Comparison of ENCODE assay signal across 12 mouse cellular contexts in the genomic region with DNA sequence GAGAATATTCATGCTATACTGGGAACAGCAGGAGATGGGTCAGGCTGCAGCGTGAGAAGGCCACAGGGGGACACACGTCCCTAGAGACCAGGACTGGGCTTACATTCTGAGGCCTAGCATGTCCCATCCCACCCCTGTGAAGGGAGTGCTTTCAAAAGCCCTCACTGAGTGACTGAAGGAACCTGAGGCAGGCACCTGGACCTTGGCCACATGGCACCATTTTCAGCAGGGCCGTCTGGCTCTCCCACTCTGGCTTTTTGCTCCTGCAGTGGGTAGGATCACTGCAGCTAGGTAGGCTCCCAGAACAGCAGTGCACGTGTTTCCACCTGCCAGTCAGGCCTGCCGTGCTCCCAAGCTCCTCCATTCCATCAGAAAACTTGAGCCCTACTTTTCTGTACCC. TPM values are rescaled to one million over a fixed set of nuclear protein-coding genes. Genes with fewer than 3 reads are reported as not detected.
A peak's percentile ranks its signal among the peaks of the same experiment; 100 is the strongest.
DNase-seq lines count a peak whose midpoint lies in the region; ATAC-seq and TF ChIP-seq lines count a peak whose summit lies in the region.
"Had no signal": no experiment of that assay in that cellular context is flagged by ENCODE, and none has a peak within 500 bp of the region (broad histone marks: within the 10 kb centered on the region; RNA-seq: fewer than 3 reads in every experiment).

No protein-coding gene starts in this region.

- H3K27ac ChIP-seq in kidney, adult 2 months (ENCODE audit: insufficient read depth, low read depth, low read length): 0 out of 2 replicates have a peak overlapping the region, but pooled peaks have one; percentile 34
- H3K27ac ChIP-seq in neural tube, embryonic 13.5 days (replicated peaks): peak overlapping the region; percentile 68
- H3K27ac ChIP-seq in hindbrain, postnatal 0 days: peak overlapping the region; percentile 42; the same call in 1 of the 2 replicates
- H3K27ac ChIP-seq in stomach, embryonic 16.5 days (ENCODE audit: low read length): peak overlapping the region; percentile 89

- no peak overlapping the region for H3K9ac ChIP-seq in neural tube, embryonic 13.5 days
- H3K9ac ChIP-seq in hindbrain, postnatal 0 days (replicated peaks; ENCODE audit: low read length): no peak overlapping the region
- H3K9ac ChIP-seq in stomach, embryonic 16.5 days (ENCODE audit: low read length): peak overlapping the region; percentile 30
- H3K9ac ChIP-seq: liver, embryonic 14.5 days; neural tube, embryonic 12.5 days had no signal

- H3K27me3 ChIP-seq in kidney, adult 2 months (replicated peaks; ENCODE audit: control insufficient read depth, insufficient read depth, low read length): no peaks in the 10 kb centered on the region
- H3K27me3 ChIP-seq in neural tube, embryonic 13.5 days: no peaks in the 10 kb centered on the region
- no peaks in the 10 kb centered on the region for H3K27me3 ChIP-seq in hindbrain, postnatal 0 days (ENCODE audit: insufficient read depth, low read length)
- H3K27me3 ChIP-seq in stomach, embryonic 16.5 days (ENCODE audit: control insufficient read depth, insufficient read depth, low read length): no peaks in the 10 kb centered on the region
- H3K27me3 ChIP-seq: neural tube, embryonic 12.5 days had no signal

- WGBS in kidney, adult 2 months: 77% methylated on average over 5 of the region's 5 CpGs
- 74% methylated on average over 5 of the region's 5 CpGs for WGBS in neural tube, embryonic 13.5 days
- 47% methylated on average over 5 of the region's 5 CpGs for WGBS in hindbrain, postnatal 0 days
- 70% methylated on average over 5 of the region's 5 CpGs for WGBS in stomach, embryonic 16.5 days

- no peak overlapping the region for H3K4me2 ChIP-seq in neural tube, embryonic 13.5 days
- no peak overlapping the region for H3K4me2 ChIP-seq in hindbrain, postnatal 0 days (ENCODE audit: low read depth, low read length)
- H3K4me2 ChIP-seq in stomach, embryonic 16.5 days (ENCODE audit: low read depth, low read length): no peak overlapping the region
- H3K4me2 ChIP-seq: neural tube, embryonic 12.5 days had no signal

- H3K9me3 ChIP-seq in neural tube, embryonic 13.5 days: no peaks in the 10 kb centered on the region
- no peaks in the 10 kb centered on the region for H3K9me3 ChIP-seq in hindbrain, postnatal 0 days (ENCODE audit: low read length)
- no peaks in the 10 kb centered on the region for H3K9me3 ChIP-seq in stomach, embryonic 16.5 days (replicated peaks; ENCODE audit: control insufficient read depth, low read length)
- H3K9me3 ChIP-seq: neural tube, embryonic 12.5 days had no signal

- H3K4me1 ChIP-seq in kidney, adult 2 months (ENCODE audit: control insufficient read depth, insufficient read depth, low read length): peaks cover 3% of the 10 kb centered on the region; the same call in 1 of the 2 replicates
- H3K4me1 ChIP-seq in neural tube, embryonic 13.5 days (replicated peaks): peaks cover 43% of the 10 kb centered on the region
- peaks cover 12% of the 10 kb centered on the region for H3K4me1 ChIP-seq in hindbrain, postnatal 0 days (ENCODE audit: insufficient read depth, low read length)
- H3K4me1 ChIP-seq in stomach, embryonic 16.5 days (ENCODE audit: control insufficient read depth, insufficient read depth, low read length): peaks cover 43% of the 10 kb centered on the region

- ATAC-seq in neural tube, embryonic 13.5 days (ENCODE audit: low read depth): no peak
- ATAC-seq in hindbrain, postnatal 0 days: no peak
- ATAC-seq in stomach, embryonic 16.5 days (ENCODE audit: insufficient read depth, low FRiP score): no peak
- no peak for ATAC-seq in activated CD4-positive, CD25-positive, alpha-beta regulatory T cell, adult 4 months

- H3K4me3 ChIP-seq in kidney, adult 2 months (ENCODE audit: insufficient read depth, low read depth, low read length): no peak overlapping the region
- no peak overlapping the region for H3K4me3 ChIP-seq in neural tube, embryonic 13.5 days
- no peak overlapping the region for H3K4me3 ChIP-seq in hindbrain, postnatal 0 days (ENCODE audit: low read length)
- no peak overlapping the region for H3K4me3 ChIP-seq in stomach, embryonic 16.5 days (replicated peaks; ENCODE audit: low read length)
- H3K4me3 ChIP-seq: neural tube, embryonic 12.5 days had no signal

- no peak for TF ChIP-seq POLR2A in kidney, adult 2 months (IDR thresholded peaks at IDR 0.05; ENCODE audit: low read depth, low read length)

- DNase-seq in kidney, adult 2 months: no peak
- DNase-seq in kidney, postnatal 36 days: no peak
- DNase-seq in neural tube, embryonic 10.5 days (ENCODE audit: extremely low spot score, low spot score): no peak
- no peak for DNase-seq in hindbrain, postnatal 0 days (ENCODE audit: low spot score)
- DNase-seq in yolk sac, embryonic 10.5 days (ENCODE audit: low spot score): no peak
- DNase-seq: cerebellum, adult 9-10 months had no signal

- H3K36me3 ChIP-seq in kidney, adult 2 months (ENCODE audit: control insufficient read depth, insufficient read depth, low read length): no peaks in the 10 kb centered on the region
- peaks cover 28% of the 10 kb centered on the region; the same call in 1 of the 2 replicates for H3K36me3 ChIP-seq in neural tube, embryonic 13.5 days
- H3K36me3 ChIP-seq in hindbrain, postnatal 0 days (ENCODE audit: insufficient read depth, low read length): no peaks in the 10 kb centered on the region
- H3K36me3 ChIP-seq in stomach, embryonic 16.5 days (ENCODE audit: control insufficient read depth, insufficient read depth, low read length): no peaks in the 10 kb centered on the region

- no peak for TF ChIP-seq CTCF in kidney, adult 2 months (conservative IDR thresholded peaks at IDR 0.05; ENCODE audit: insufficient read depth, insufficient read length, low read depth, low read length)
- TF ChIP-seq CTCF in hindbrain, postnatal 0 days (IDR thresholded peaks at IDR 0.05; ENCODE audit: low read depth): no peak

RNA-seq across cellular contexts. Expression of a gene that starts 21.2 kb away (rescaled TPM):
- 102 TPM in 2 replicates for polyA plus RNA-seq in kidney, adult 2 months (2012; rRNA removed)
- polyA plus RNA-seq in neural tube, embryonic 13.5 days (2015; fragmentation: Nextera tagmentation; extraction: Ambion mirVana): 9.1 and 10.8 TPM in 2 replicates
- 58.5 and 66.0 TPM in 2 replicates for total RNA-seq in hindbrain, postnatal 0 days (2014; rRNA removed)
- 7.0 and 7.2 TPM in 2 replicates for polyA plus RNA-seq in hindbrain, postnatal 0 days (2015; fragmentation: Nextera tagmentation; extraction: Ambion mirVana)
- polyA plus RNA-seq in stomach, embryonic 16.5 days (2015; fragmentation: Nextera tagmentation; extraction: Ambion mirVana): 5.7 and 7.3 TPM in 2 replicates
- not detected for polyA plus RNA-seq in activated CD4-positive, CD25-positive, alpha-beta regulatory T cell, adult 4 months (2017; shearing (Covaris generic))

RNA-seq across cellular contexts. Expression of a gene that starts 27.4 kb away (rescaled TPM):
- 27.0 and 28.6 TPM in 2 replicates for polyA plus RNA-seq in kidney, adult 2 months (2012; rRNA removed)
- 69.6 and 80.7 TPM in 2 replicates for polyA plus RNA-seq in neural tube, embryonic 13.5 days (2015; fragmentation: Nextera tagmentation; extraction: Ambion mirVana)
- total RNA-seq in hindbrain, postnatal 0 days (2014; rRNA removed): 28.0 and 36.1 TPM in 2 replicates
- 61.5 and 68.7 TPM in 2 replicates for polyA plus RNA-seq in hindbrain, postnatal 0 days (2015; fragmentation: Nextera tagmentation; extraction: Ambion mirVana)
- polyA plus RNA-seq in stomach, embryonic 16.5 days (2015; fragmentation: Nextera tagmentation; extraction: Ambion mirVana): 117 and 133 TPM in 2 replicates
- 10 to 100 TPM; 55.5 to 77.9 TPM for polyA plus RNA-seq in activated CD4-positive, CD25-positive, alpha-beta regulatory T cell, adult 4 months (2017; shearing (Covaris generic))

RNA-seq across cellular contexts. Expression of a gene that starts 33.2 kb away (rescaled TPM):
- polyA plus RNA-seq in kidney, adult 2 months (2012; rRNA removed): 24.3 and 29.3 TPM in 2 replicates
- not detected in 2 replicates for polyA plus RNA-seq in neural tube, embryonic 13.5 days (2015; fragmentation: Nextera tagmentation; extraction: Ambion mirVana)
- not detected in 2 replicates for total RNA-seq in hindbrain, postnatal 0 days (2014; rRNA removed)
- not detected in 2 replicates for polyA plus RNA-seq in hindbrain, postnatal 0 days (2015; fragmentation: Nextera tagmentation; extraction: Ambion mirVana)
- polyA plus RNA-seq in stomach, embryonic 16.5 days (2015; fragmentation: Nextera tagmentation; extraction: Ambion mirVana): 8.1 and 8.9 TPM in 2 replicates
- not detected for polyA plus RNA-seq in activated CD4-positive, CD25-positive, alpha-beta regulatory T cell, adult 4 months (2017; shearing (Covaris generic))
- polyA plus RNA-seq: forebrain, embryonic 16.5 days; neural tube, embryonic 12.5 days had no signal

RNA-seq across cellular contexts. Expression of a gene that starts 57.0 kb away (rescaled TPM):
- 20.3 and 22.1 TPM in 2 replicates for polyA plus RNA-seq in kidney, adult 2 months (2012; rRNA removed)
- 8.9 and 10.5 TPM in 2 replicates for polyA plus RNA-seq in neural tube, embryonic 13.5 days (2015; fragmentation: Nextera tagmentation; extraction: Ambion mirVana)
- 13.0 and 19.1 TPM in 2 replicates for total RNA-seq in hindbrain, postnatal 0 days (2014; rRNA removed)
- 8.7 and 9.7 TPM in 2 replicates for polyA plus RNA-seq in hindbrain, postnatal 0 days (2015; fragmentation: Nextera tagmentation; extraction: Ambion mirVana)
- polyA plus RNA-seq in stomach, embryonic 16.5 days (2015; fragmentation: Nextera tagmentation; extraction: Ambion mirVana): 44.0 and 46.2 TPM in 2 replicates
- not detected for polyA plus RNA-seq in activated CD4-positive, CD25-positive, alpha-beta regulatory T cell, adult 4 months (2017; shearing (Covaris generic))

Comparison
In these comparisons a context has a peak if more than half of its experiments do, and no peak if none do; other contexts are left out.
1. H3K27ac ChIP-seq: peak in every context shown above with its lines; median percentile 89 in stomach, embryonic 16.5 days; 68 in neural tube, embryonic 13.5 days; 42 in hindbrain, postnatal 0 days; 34 in kidney, adult 2 months.